Mouse (Mus musculus) regulatory T cell (primary cell): ENCODE measurements around the gene Slitrk5.
"Not testable (repeated sequence)": the region's sequence is repeated elsewhere in the genome, so short reads cannot be mapped to it uniquely, and the experiment has no call there.

Experiments
- in situ Hi-C: fragments of 300-600 bp; cut with MboI, MseI; formaldehyde crosslinking; loops from one replicate; pipeline ENCODE4 v1.15.1; 2025; ENCODE audit warnings: high pct_unique_total_duplicates

Gene Slitrk5

GRCm38 (mm10) chr14:111674664-111675147 lies at the start of gene Slitrk5:
Slitrk5 (plus strand) TSS chr14:111675097.
- in situ Hi-C loops = no loop called here

DNA sequence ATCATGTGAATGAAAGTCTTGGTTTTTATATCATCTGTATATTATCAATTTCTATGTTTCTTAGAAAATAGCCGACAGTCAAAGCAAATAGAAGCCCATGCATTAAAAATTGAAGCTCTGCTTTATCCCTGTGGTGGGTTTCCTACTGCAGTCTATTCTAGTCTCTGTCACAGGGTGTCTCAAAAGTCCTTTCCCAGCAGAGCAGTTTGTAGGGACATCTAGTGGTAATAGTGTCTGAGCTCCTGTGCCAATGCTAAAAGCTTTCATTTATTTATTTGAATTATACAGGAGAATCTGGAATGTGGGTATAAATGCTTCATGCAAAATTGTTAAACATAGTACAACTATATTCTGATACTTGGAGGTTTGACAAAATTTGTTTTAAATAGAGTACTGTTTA lies 2.0 kb upstream of the Slitrk5 start:
- in situ Hi-C loops = no loop called here

DNA sequence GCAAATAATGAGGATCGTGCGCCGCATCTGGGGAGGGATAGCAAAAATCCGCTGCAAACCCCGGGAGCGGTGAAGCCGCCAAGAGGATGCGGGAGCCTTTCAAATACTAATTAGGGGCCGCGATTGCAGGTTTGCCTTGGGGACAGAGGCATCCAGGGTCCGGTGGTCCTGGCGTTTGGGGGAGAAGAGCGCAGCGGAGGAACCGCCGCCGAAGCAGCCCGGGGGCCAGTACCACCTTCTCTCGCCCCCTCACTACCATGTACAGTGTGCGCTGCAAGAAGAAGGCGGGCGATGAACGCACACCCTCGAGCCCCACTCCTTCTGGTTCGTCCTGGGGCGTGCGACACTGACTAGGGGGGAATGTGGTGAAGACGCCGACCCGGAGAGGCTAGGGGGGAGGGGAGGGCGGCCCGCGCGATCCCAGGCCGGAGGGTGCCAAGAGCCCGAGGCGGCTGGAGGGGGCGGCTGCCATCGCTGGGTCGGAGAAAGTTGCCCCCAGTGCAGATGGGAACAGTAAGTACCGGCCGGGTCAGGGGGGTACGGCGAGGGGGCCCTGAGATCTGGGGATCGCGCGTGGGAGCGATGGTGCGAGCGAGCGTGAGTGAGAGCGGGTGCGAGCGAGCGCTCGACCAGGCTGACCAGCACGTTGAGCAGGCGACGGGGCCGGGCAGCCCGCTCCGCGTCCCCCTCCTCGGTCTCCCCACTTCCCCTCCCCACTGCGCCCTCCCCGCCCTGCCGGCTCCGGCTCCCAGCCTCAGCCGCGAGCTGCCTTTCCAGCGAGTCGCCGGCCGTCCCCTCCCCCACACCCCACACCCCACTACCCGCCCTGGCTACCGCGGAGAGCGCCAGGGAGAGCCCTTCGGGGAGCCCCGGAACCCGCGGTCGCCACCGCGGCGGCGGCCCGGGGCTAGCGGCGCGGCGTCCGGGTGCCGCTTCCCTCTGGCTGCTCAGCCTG lies 591 bp downstream of the Slitrk5 start:
- in situ Hi-C loops = no loop called here

DNA sequence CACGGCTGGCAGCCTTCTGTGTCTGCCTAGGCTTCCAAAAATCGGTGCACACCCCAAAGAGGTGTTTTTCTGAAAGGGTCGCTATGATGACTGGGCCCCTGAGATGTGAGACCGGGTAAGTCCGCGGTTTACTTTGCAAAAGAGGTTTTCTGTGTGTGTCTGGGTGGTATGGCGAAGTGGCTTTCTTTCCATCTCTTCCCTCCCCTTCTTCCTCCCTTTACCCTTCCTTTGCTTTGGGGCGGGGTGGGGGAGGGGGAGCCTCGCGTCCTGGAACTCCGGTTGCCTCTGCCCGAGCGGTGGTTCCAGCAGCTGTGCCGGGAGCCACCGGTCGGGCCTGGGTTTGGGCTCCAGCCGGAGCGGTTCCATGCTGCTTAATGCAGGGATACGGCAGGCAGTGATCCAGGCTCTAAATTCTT lies 1.3 kb downstream of the Slitrk5 start:
- in situ Hi-C loops = no loop called here

- in situ Hi-C loops = no loop called here
Observed at GRCm38 (mm10) chr14:111676851-111677291, 2.0 kb downstream of the Slitrk5 start.

- in situ Hi-C loops = no loop called here
Observed at GRCm38 (mm10) chr14:111677361-111678070, 2.6 kb downstream of the Slitrk5 start.

- in situ Hi-C loops = no loop called here
Observed at GRCm38 (mm10) chr14:111680271-111680670, 5.4 kb downstream of the Slitrk5 start.

GRCm38 (mm10) chr14:111681092-111681708 lies 6.3 kb downstream of the Slitrk5 start:
- in situ Hi-C loops = no loop called here

DNA sequence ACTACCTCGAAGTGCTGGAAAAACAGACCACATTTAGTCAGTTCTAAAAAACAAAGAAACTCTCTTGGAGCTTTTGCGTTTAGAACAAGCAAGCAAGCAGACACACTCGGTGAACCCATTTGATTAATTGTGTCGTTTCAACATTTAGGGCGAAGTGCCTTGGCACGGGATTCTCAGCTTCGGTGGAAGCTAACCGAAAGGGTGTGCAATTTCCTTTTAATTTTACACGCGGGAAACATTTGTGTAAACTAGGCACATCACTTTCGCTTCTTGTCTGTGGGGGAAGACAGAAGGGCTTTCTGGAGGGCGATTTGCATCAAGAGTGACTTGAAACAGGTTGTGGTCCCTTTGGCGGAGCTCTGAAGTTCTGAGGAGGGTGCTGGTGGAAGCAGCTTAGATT lies 6.9 kb downstream of the Slitrk5 start:
- in situ Hi-C loops = no loop called here

DNA sequence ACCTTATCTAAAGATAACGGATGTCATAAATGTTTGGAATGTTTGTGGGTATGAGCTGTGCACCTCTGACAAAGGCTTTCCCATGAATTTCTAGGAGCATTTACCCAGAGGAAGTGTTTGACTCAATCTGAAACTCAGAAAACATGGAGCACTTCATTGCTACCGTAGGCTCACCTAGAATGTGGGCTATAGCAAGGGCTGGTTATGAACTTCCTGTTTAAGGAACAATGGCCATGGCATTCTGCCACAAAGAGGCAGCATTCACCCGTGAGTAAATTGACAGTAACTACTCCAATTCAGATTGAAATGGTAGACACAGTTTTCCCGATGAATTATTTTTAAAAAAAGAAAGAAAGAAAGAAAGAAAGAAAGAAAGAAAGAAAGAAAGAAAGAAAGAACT lies 8.6 kb downstream of the Slitrk5 start:
- in situ Hi-C loops = no loop called here

- in situ Hi-C loops = not testable (repeated sequence)
Observed at GRCm38 (mm10) chr14:111690139-111690538, 15.2 kb downstream of the Slitrk5 start.

- in situ Hi-C loops = no loop called here
Observed at GRCm38 (mm10) chr14:111729833-111730232, 54.9 kb downstream of the Slitrk5 start.
